ENCODE assay signal across 20 mouse cellular contexts in the genomic region with DNA sequence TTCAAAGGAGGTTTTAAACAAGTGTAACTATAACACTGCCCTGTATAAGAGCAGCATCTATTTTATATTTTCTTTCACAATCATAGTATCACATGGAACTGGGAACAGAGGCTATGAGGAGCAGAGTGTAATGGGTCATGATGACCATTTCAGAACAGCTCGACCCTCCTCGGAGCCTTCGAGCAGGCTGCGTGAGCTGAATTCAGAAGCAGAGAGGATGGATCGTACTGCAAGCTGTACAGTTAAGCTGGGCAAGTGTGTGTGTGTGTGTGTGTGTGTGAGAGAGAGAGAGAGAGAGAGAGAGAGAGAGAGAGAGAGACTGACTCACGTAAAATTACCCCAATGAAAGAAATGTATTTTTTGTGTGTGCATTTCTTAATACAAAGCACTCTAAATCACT. TPM values are rescaled to one million over a fixed set of nuclear protein-coding genes. Genes with fewer than 3 reads are reported as not detected.
DNase-seq lines count a peak whose midpoint lies in the region; ATAC-seq and TF ChIP-seq lines count a peak whose summit lies in the region.
"Had no signal": no experiment of that assay in that cellular context is flagged by ENCODE, and none has a peak within 500 bp of the region (broad histone marks: within the 10 kb centered on the region; RNA-seq: fewer than 3 reads in every experiment).

No protein-coding gene starts in this region.

- no peak for TF ChIP-seq CTCF in layer of hippocampus, adult 2 months (conservative IDR thresholded peaks at IDR 0.05)

- no peak for ATAC-seq in midbrain, embryonic 13.5 days
- ATAC-seq in midbrain, embryonic 11.5 days (ENCODE audit: low FRiP score) = no peak
- ATAC-seq in hindbrain, embryonic 15.5 days (ENCODE audit: low FRiP score, low read depth) = no peak
- ATAC-seq in midbrain, embryonic 15.5 days (replicated peaks) = no peak; the same call in 1 of the 2 replicates
- peak; percentile 56; the same call in 1 of the 2 replicates for ATAC-seq in neural tube, embryonic 15.5 days (ENCODE audit: low FRiP score)
- ATAC-seq: forebrain, embryonic 16.5 days had no signal

- no peaks in the 10 kb centered on the region for H3K9me3 ChIP-seq in midbrain, embryonic 13.5 days
- H3K9me3 ChIP-seq in midbrain, embryonic 11.5 days (ENCODE audit: control insufficient read depth, low read length) = no peaks in the 10 kb centered on the region
- no peaks in the 10 kb centered on the region for H3K9me3 ChIP-seq in hindbrain, embryonic 15.5 days
- H3K9me3 ChIP-seq in midbrain, embryonic 15.5 days = no peaks in the 10 kb centered on the region
- no peaks in the 10 kb centered on the region for H3K9me3 ChIP-seq in neural tube, embryonic 15.5 days (replicated peaks)
- H3K9me3 ChIP-seq: embryonic facial prominence, embryonic 13.5 days; forebrain, embryonic 12.5 days; heart, embryonic 15.5 days had no signal

- no peaks in the 10 kb centered on the region for H3K27me3 ChIP-seq in midbrain, embryonic 13.5 days
- H3K27me3 ChIP-seq in midbrain, embryonic 11.5 days (ENCODE audit: control insufficient read depth, insufficient read depth, low read length) = no peaks in the 10 kb centered on the region
- no peaks in the 10 kb centered on the region for H3K27me3 ChIP-seq in hindbrain, embryonic 15.5 days
- no peaks in the 10 kb centered on the region for H3K27me3 ChIP-seq in midbrain, embryonic 15.5 days (replicated peaks)
- no peaks in the 10 kb centered on the region for H3K27me3 ChIP-seq in neural tube, embryonic 15.5 days (replicated peaks)
- H3K27me3 ChIP-seq: embryonic facial prominence, embryonic 13.5 days; forebrain, embryonic 12.5 days; heart, embryonic 15.5 days had no signal

- H3K4me1 ChIP-seq in midbrain, embryonic 13.5 days (replicated peaks) = no peaks in the 10 kb centered on the region
- no peaks in the 10 kb centered on the region; the same call in 1 of the 2 replicates for H3K4me1 ChIP-seq in midbrain, embryonic 11.5 days (ENCODE audit: control insufficient read depth, insufficient read depth, low read length)
- H3K4me1 ChIP-seq in hindbrain, embryonic 15.5 days (replicated peaks) = no peaks in the 10 kb centered on the region
- peaks cover 10% of the 10 kb centered on the region; the same call in 1 of the 2 replicates for H3K4me1 ChIP-seq in midbrain, embryonic 15.5 days
- no peaks in the 10 kb centered on the region for H3K4me1 ChIP-seq in neural tube, embryonic 15.5 days
- H3K4me1 ChIP-seq: embryonic facial prominence, embryonic 13.5 days; forebrain, embryonic 12.5 days; heart, embryonic 15.5 days had no signal

- H3K4me2 ChIP-seq in midbrain, embryonic 13.5 days (replicated peaks) = no peak overlapping the region
- no peak overlapping the region for H3K4me2 ChIP-seq in midbrain, embryonic 11.5 days
- no peak overlapping the region for H3K4me2 ChIP-seq in hindbrain, embryonic 15.5 days
- H3K4me2 ChIP-seq in midbrain, embryonic 15.5 days = no peak overlapping the region
- no peak overlapping the region; the same call in 1 of the 2 replicates for H3K4me2 ChIP-seq in neural tube, embryonic 15.5 days
- H3K4me2 ChIP-seq: embryonic facial prominence, embryonic 13.5 days; forebrain, embryonic 12.5 days; heart, embryonic 11.5 days; heart, embryonic 15.5 days had no signal

- H3K27ac ChIP-seq in midbrain, embryonic 13.5 days = peak overlapping the region; percentile 61; the same call in 1 of the 2 replicates
- H3K27ac ChIP-seq in midbrain, embryonic 11.5 days (ENCODE audit: low read depth, low read length) = no peak overlapping the region
- H3K27ac ChIP-seq in hindbrain, embryonic 15.5 days (replicated peaks) = peak overlapping the region; percentile 66; the same call in 1 of the 2 replicates
- H3K27ac ChIP-seq in midbrain, embryonic 15.5 days = peak overlapping the region; percentile 74
- H3K27ac ChIP-seq in neural tube, embryonic 15.5 days (replicated peaks) = peak overlapping the region; percentile 70; the same call in 1 of the 2 replicates
- H3K27ac ChIP-seq in layer of hippocampus, adult 2 months = no peak overlapping the region
- H3K27ac ChIP-seq: embryonic facial prominence, embryonic 13.5 days; forebrain, embryonic 12.5 days; heart, adult 2 months; heart, embryonic 15.5 days had no signal

- H3K4me3 ChIP-seq in midbrain, embryonic 13.5 days (replicated peaks) = no peak overlapping the region
- no peak overlapping the region for H3K4me3 ChIP-seq in midbrain, embryonic 11.5 days (ENCODE audit: low read depth, low read length)
- H3K4me3 ChIP-seq in hindbrain, embryonic 15.5 days = no peak overlapping the region
- no peak overlapping the region for H3K4me3 ChIP-seq in midbrain, embryonic 15.5 days
- H3K4me3 ChIP-seq in neural tube, embryonic 15.5 days (replicated peaks) = no peak overlapping the region
- H3K4me3 ChIP-seq in layer of hippocampus, adult 2 months = no peak overlapping the region
- H3K4me3 ChIP-seq: embryonic facial prominence, embryonic 13.5 days; forebrain, embryonic 12.5 days; heart, adult 2 months; heart, embryonic 15.5 days had no signal

- no peak for DNase-seq in midbrain, embryonic 11.5 days (ENCODE audit: low spot score, missing footprints)
- DNase-seq in layer of hippocampus, adult 2 months (ENCODE audit: low spot score in 2 of 2) = no peak
- no peak for DNase-seq in right cerebral cortex, postnatal 25 days
- DNase-seq: adrenal gland, adult 2 months; adrenal gland, postnatal 25 days; cerebellum, adult 11 months; cerebellum, adult 8-10 months; cerebellum, postnatal 14 days; gastrocnemius, postnatal 14 days; heart, adult 2 months; heart, postnatal 14 days had no signal

- WGBS in midbrain, embryonic 13.5 days = 82% methylated on average over 6 of the region's 6 CpGs
- WGBS in midbrain, embryonic 11.5 days = 91% methylated on average over 6 of the region's 6 CpGs
- 71% methylated on average over 6 of the region's 6 CpGs for WGBS in hindbrain, embryonic 15.5 days
- 74% methylated on average over 6 of the region's 6 CpGs for WGBS in midbrain, embryonic 15.5 days
- whole genome bisulfite sequencing in neural tube, embryonic 15.5 days = 71% methylated on average over 6 of the region's 6 CpGs

- no peaks in the 10 kb centered on the region for H3K36me3 ChIP-seq in midbrain, embryonic 13.5 days
- H3K36me3 ChIP-seq in midbrain, embryonic 11.5 days (ENCODE audit: control insufficient read depth, insufficient read depth, low read length) = no peaks in the 10 kb centered on the region
- no peaks in the 10 kb centered on the region for H3K36me3 ChIP-seq in hindbrain, embryonic 15.5 days
- H3K36me3 ChIP-seq in midbrain, embryonic 15.5 days (replicated peaks) = no peaks in the 10 kb centered on the region
- H3K36me3 ChIP-seq in neural tube, embryonic 15.5 days = no peaks in the 10 kb centered on the region
- H3K36me3 ChIP-seq: embryonic facial prominence, embryonic 13.5 days; forebrain, embryonic 12.5 days; heart, embryonic 15.5 days had no signal

- no peak overlapping the region for H3K9ac ChIP-seq in midbrain, embryonic 13.5 days (replicated peaks)
- no peak overlapping the region for H3K9ac ChIP-seq in midbrain, embryonic 11.5 days (ENCODE audit: low read length)
- no peak overlapping the region for H3K9ac ChIP-seq in hindbrain, embryonic 15.5 days
- no peak overlapping the region for H3K9ac ChIP-seq in midbrain, embryonic 15.5 days
- no peak overlapping the region for H3K9ac ChIP-seq in neural tube, embryonic 15.5 days (replicated peaks)
- H3K9ac ChIP-seq: embryonic facial prominence, embryonic 13.5 days; forebrain, embryonic 12.5 days; heart, embryonic 15.5 days had no signal

RNA-seq across cellular contexts. Expression of a gene that starts 37.9 kb away (rescaled TPM):
- 22.5 and 23.3 TPM in 2 replicates for polyA plus RNA-seq in midbrain, embryonic 13.5 days (2015; fragmentation: Nextera tagmentation; extraction: Ambion mirVana)
- polyA plus RNA-seq in midbrain, embryonic 11.5 days (2014; fragmentation: Nextera tagmentation; extraction: Ambion mirVana) = 28.5 and 31.5 TPM in 2 replicates
- 18.7 and 19.5 TPM in 2 replicates for polyA plus RNA-seq in hindbrain, embryonic 15.5 days (2015; fragmentation: Nextera tagmentation; extraction: Ambion mirVana)
- polyA plus RNA-seq in midbrain, embryonic 15.5 days (2015; fragmentation: Nextera tagmentation; extraction: Ambion mirVana) = 17.6 and 19.5 TPM in 2 replicates
- polyA plus RNA-seq in neural tube, embryonic 15.5 days (2015; fragmentation: Nextera tagmentation; extraction: Ambion mirVana) = 18.4 and 21.1 TPM in 2 replicates
- 10 to 100 TPM; 34.5 to 36.5 TPM for total RNA-seq in layer of hippocampus, adult 2 months (2021)

Comparison
In these comparisons a context has a peak if more than half of its experiments do, and no peak if none do; other contexts are left out.
1. H3K27ac ChIP-seq: peak in midbrain, embryonic 13.5 days (single experiment), hindbrain, embryonic 15.5 days (single experiment), midbrain, embryonic 15.5 days (single experiment) and neural tube, embryonic 15.5 days (single experiment); none in midbrain, embryonic 11.5 days (single experiment) and layer of hippocampus, adult 2 months (single experiment).